In genomic region chr3:103100735-103101134, GRCm38 (mm10) we compare ENCODE assay signal across 23 mouse cellular contexts. TPM values are rescaled to one million over a fixed set of nuclear protein-coding genes. Genes with fewer than 3 reads are reported as not detected.
DNase-seq lines count a peak whose midpoint lies in the region; ATAC-seq and TF ChIP-seq lines count a peak whose summit lies in the region.
"Had no signal": no experiment of that assay in that cellular context is flagged by ENCODE, and none has a peak within 500 bp of the region (broad histone marks: within the 10 kb centered on the region; RNA-seq: fewer than 3 reads in every experiment).

No protein-coding gene starts in this region.

- DNase-seq in layer of hippocampus, adult 2 months (ENCODE audit: low spot score in 2 of 2): no peak
- DNase-seq in layer of hippocampus, postnatal 14 days (ENCODE audit: low spot score in 2 of 2): no peak
- peak; percentile 66 for DNase-seq in 3T3-L1 (ENCODE audit: low read depth, low spot score)
- peak; percentile 53 for DNase-seq in CD4-positive helper T cell, adult 2 months (ENCODE audit: low read depth, low spot score)
- peak; percentile 32 for DNase-seq in R1 (ENCODE audit: low read depth, low spot score)
- DNase-seq in forebrain, embryonic 14.5 days (ENCODE audit: low spot score): no peak
- no peak for DNase-seq in midbrain, embryonic 14.5 days
- DNase-seq in cerebellum, adult 8-10 months: no peak
- DNase-seq: adrenal gland, adult 8-10 months; cerebellum, adult 9-11 months; heart, postnatal 4 days; kidney, postnatal 25 days; lung, postnatal 4 days; thymus, postnatal 25 days had no signal

- H3K9ac ChIP-seq in forebrain, embryonic 14.5 days (ENCODE audit: low read length): no peak overlapping the region
- H3K9ac ChIP-seq in midbrain, embryonic 14.5 days (replicated peaks; ENCODE audit: low read length): no peak overlapping the region
- H3K9ac ChIP-seq: embryonic facial prominence, embryonic 13.5 days; forebrain, embryonic 12.5 days; limb, embryonic 13.5 days; midbrain, embryonic 12.5 days; stomach, embryonic 15.5 days had no signal

- peak; percentile 68 for TF ChIP-seq CTCF in layer of hippocampus, adult 2 months (conservative IDR thresholded peaks at IDR 0.05)

- peaks cover 3% of the 10 kb centered on the region; the same call in 1 of the 2 replicates for H3K4me1 ChIP-seq in forebrain, embryonic 14.5 days (ENCODE audit: control insufficient read depth, insufficient read depth, low read length)
- H3K4me1 ChIP-seq in midbrain, embryonic 14.5 days (ENCODE audit: control insufficient read depth, insufficient read depth, low read length): peaks cover 4% of the 10 kb centered on the region; the same call in 1 of the 2 replicates

- no peaks in the 10 kb centered on the region for H3K36me3 ChIP-seq in forebrain, embryonic 14.5 days (ENCODE audit: control insufficient read depth, insufficient read depth, low read length)
- H3K36me3 ChIP-seq in midbrain, embryonic 14.5 days (ENCODE audit: control insufficient read depth, insufficient read depth, low read length): no peaks in the 10 kb centered on the region
- H3K36me3 ChIP-seq: embryonic facial prominence, embryonic 13.5 days; forebrain, embryonic 12.5 days; heart, embryonic 10.5 days; limb, embryonic 13.5 days; midbrain, embryonic 12.5 days; stomach, embryonic 15.5 days had no signal

- H3K27me3 ChIP-seq in forebrain, embryonic 14.5 days (replicated peaks; ENCODE audit: control insufficient read depth, insufficient read depth, low read length): no peaks in the 10 kb centered on the region
- peaks cover 17% of the 10 kb centered on the region for H3K27me3 ChIP-seq in midbrain, embryonic 14.5 days (ENCODE audit: control insufficient read depth, insufficient read depth, low read length)
- H3K27me3 ChIP-seq: embryonic facial prominence, embryonic 13.5 days; limb, embryonic 13.5 days; stomach, embryonic 15.5 days had no signal

- H3K4me2 ChIP-seq in forebrain, embryonic 14.5 days (ENCODE audit: low read length): no peak overlapping the region
- no peak overlapping the region for H3K4me2 ChIP-seq in midbrain, embryonic 14.5 days (ENCODE audit: low read length)
- H3K4me2 ChIP-seq: embryonic facial prominence, embryonic 13.5 days; forebrain, embryonic 12.5 days; limb, embryonic 13.5 days; midbrain, embryonic 12.5 days; stomach, embryonic 15.5 days had no signal

- H3K4me3 ChIP-seq in layer of hippocampus, adult 2 months: no peak overlapping the region
- H3K4me3 ChIP-seq in forebrain, embryonic 14.5 days (ENCODE audit: low read depth, low read length): no peak overlapping the region
- no peak overlapping the region for H3K4me3 ChIP-seq in midbrain, embryonic 14.5 days (replicated peaks; ENCODE audit: low read depth, low read length)
- H3K4me3 ChIP-seq: embryonic facial prominence, embryonic 13.5 days; forebrain, embryonic 12.5 days; heart, embryonic 10.5 days; limb, embryonic 13.5 days; midbrain, embryonic 12.5 days; stomach, embryonic 15.5 days had no signal

- H3K27ac ChIP-seq in layer of hippocampus, adult 2 months: no peak overlapping the region
- H3K27ac ChIP-seq in forebrain, embryonic 14.5 days (ENCODE audit: low read depth, low read length): no peak overlapping the region
- no peak overlapping the region for H3K27ac ChIP-seq in midbrain, embryonic 14.5 days (replicated peaks; ENCODE audit: low read depth, low read length)
- H3K27ac ChIP-seq: embryonic facial prominence, embryonic 13.5 days; forebrain, embryonic 12.5 days; heart, embryonic 10.5 days; limb, embryonic 13.5 days; midbrain, embryonic 12.5 days; stomach, embryonic 15.5 days had no signal

- ATAC-seq in forebrain, embryonic 14.5 days: no peak
- no peak for ATAC-seq in midbrain, embryonic 14.5 days (ENCODE audit: low FRiP score, low TSS enrichment)

- 68% methylated on average over 2 of the region's 2 CpGs for WGBS in forebrain, embryonic 14.5 days
- WGBS in midbrain, embryonic 14.5 days: 71% methylated on average over 2 of the region's 2 CpGs

- no peaks in the 10 kb centered on the region for H3K9me3 ChIP-seq in forebrain, embryonic 14.5 days (replicated peaks; ENCODE audit: control insufficient read depth, low read length)
- no peaks in the 10 kb centered on the region for H3K9me3 ChIP-seq in midbrain, embryonic 14.5 days (ENCODE audit: control insufficient read depth, low read length)
- H3K9me3 ChIP-seq: embryonic facial prominence, embryonic 13.5 days; forebrain, embryonic 12.5 days; heart, embryonic 10.5 days; limb, embryonic 13.5 days; midbrain, embryonic 12.5 days; stomach, embryonic 15.5 days had no signal

RNA-seq across cellular contexts. Expression of gene Dennd2c, which starts 1.7 kb away (rescaled TPM):
- total RNA-seq in layer of hippocampus, adult 2 months (2021): under 1 TPM; 0.28 to 0.54 TPM
- under 1 TPM; 0.67 to 0.94 TPM for total RNA-seq in layer of hippocampus, postnatal 14 days (2021)
- polyA plus RNA-seq in forebrain, embryonic 14.5 days (2014; fragmentation: Nextera tagmentation; extraction: Ambion mirVana): 0.66 and 0.88 TPM in 2 replicates
- 0.84 and 0.97 TPM in 2 replicates for polyA plus RNA-seq in midbrain, embryonic 14.5 days (2014; fragmentation: Nextera tagmentation; extraction: Ambion mirVana)

RNA-seq across cellular contexts. Expression of gene Ampd1, which starts 26.9 kb away (rescaled TPM):
- not detected for total RNA-seq in layer of hippocampus, adult 2 months (2021)
- not detected for total RNA-seq in layer of hippocampus, postnatal 14 days (2021)
- not detected in 2 replicates for polyA plus RNA-seq in forebrain, embryonic 14.5 days (2014; fragmentation: Nextera tagmentation; extraction: Ambion mirVana)
- not detected in 2 replicates for polyA plus RNA-seq in midbrain, embryonic 14.5 days (2014; fragmentation: Nextera tagmentation; extraction: Ambion mirVana)
- total RNA-seq: adrenal gland, adult 8-10 months; left cerebral cortex, adult 18-20 months had no signal
- polyA plus RNA-seq: forebrain, embryonic 12.5 days; heart, embryonic 10.5 days; intestine, embryonic 14.5 days; small intestine, adult 2 months; stomach, embryonic 15.5 days had no signal

RNA-seq across cellular contexts. Expression of gene Nras, which starts 42.6 kb away (rescaled TPM):
- total RNA-seq in layer of hippocampus, adult 2 months (2021): 10 to 100 TPM; 59.9 to 72.6 TPM
- 100 to 1,000 TPM in 1 of 2 experiments, 10 to 100 TPM in 1; 84.1 to 101 TPM for total RNA-seq in layer of hippocampus, postnatal 14 days (2021)
- 108 and 120 TPM in 2 replicates for polyA plus RNA-seq in forebrain, embryonic 14.5 days (2014; fragmentation: Nextera tagmentation; extraction: Ambion mirVana)
- 95.7 and 95.8 TPM in 2 replicates for polyA plus RNA-seq in midbrain, embryonic 14.5 days (2014; fragmentation: Nextera tagmentation; extraction: Ambion mirVana)

Comparison
In these comparisons a context has a peak if more than half of its experiments do, and no peak if none do; other contexts are left out.
1. DNase-seq: peak in 3T3-L1 (single experiment), CD4-positive helper T cell, adult 2 months (single experiment) and R1 (single experiment); none in layer of hippocampus, adult 2 months (0 of 2), layer of hippocampus, postnatal 14 days (0 of 2), forebrain, embryonic 14.5 days (single experiment), midbrain, embryonic 14.5 days (single experiment) and cerebellum, adult 8-10 months (single experiment).